Mouse (Mus musculus) megakaryocyte, embryonic 14.5 days (primary cell): ENCODE measurements at regions not wholly inside any gene's neighbourhood (a gene's known extent, or its start where the extent isn't known, plus 50 kb on each side); places are given as distances from the start of the nearest gene placed in this dataset.

Source experiments
- FLI1 ChIP-seq: IDR thresholded peaks from 2 replicates; pipeline ENCODE4 v1.6.1; 2012; ENCODE audit warnings: low read length, inconsistent platforms, mixed read lengths
- GATA1 ChIP-seq: IDR thresholded peaks from 3 replicates; pipeline ENCODE4 v1.6.1; 2012; ENCODE audit warnings: mixed read lengths, low read length, inconsistent platforms, borderline replicate concordance

GRCm38 (mm10) chr16:9115548-9115947, 285.6 kb downstream of the 1810013L24Rik start:
- TF ChIP-seq GATA1 (no peak), FLI1 (no peak)
